Mouse (Mus musculus) MEL (cell line): ENCODE measurements around the gene Lipt2. TPM values are rescaled to one million over a fixed set of nuclear protein-coding genes. Genes with fewer than 3 reads are reported as not detected.

Experiments used
- DNase-seq: peaks from one replicate; pipeline ENCODE4 v3.0.0; 2011; ENCODE audit warnings: low read depth, low spot score
- H3K27ac ChIP-seq: 2 replicates; pipeline ENCODE4 v1.5.1; 2012; ENCODE audit warnings: low read depth, mild to moderate bottlenecking, control low read depth, low read length, moderate library complexity; ENCODE audit not compliant: control insufficient read depth
- H3K27me3 ChIP-seq, 2 experiments: fragments of 150-350 bp in 1 of 2; sonication (generic) in 1 of 2; 2 replicates each; pipeline ENCODE4 v1.6.1; 2012; ENCODE audit warnings: low read length in 2 of 2, mild to moderate bottlenecking in 2 of 2, improper control_type of control experiment in 1 of 2, moderate library complexity in 1 of 2; ENCODE audit not compliant: insufficient read depth in 2 of 2, control insufficient read depth in 1 of 2
- H3K36me3 ChIP-seq, 2 experiments: 2 replicates each; pipeline ENCODE4 v1.6.1; 2012 to 2014; ENCODE audit warnings: low read length in 2 of 2, improper control_type of control experiment in 1 of 2, inconsistent platforms in 1 of 2, mild to moderate bottlenecking in 1 of 2; ENCODE audit not compliant: insufficient read depth in 2 of 2, control insufficient read depth in 1 of 2
- H3K4me1 ChIP-seq, 2 experiments: fragments of 150-350 bp in 1 of 2; sonication (generic) in 1 of 2; 2 replicates each; pipeline ENCODE4 v1.6.1; 2012; ENCODE audit warnings: low read length in 2 of 2, improper control_type of control experiment in 1 of 2, mild to moderate bottlenecking in 1 of 2; ENCODE audit not compliant: insufficient read depth in 2 of 2, control insufficient read depth in 1 of 2
- H3K4me3 ChIP-seq, 2 experiments: fragments of 150-350 bp in 1 of 2; sonication (generic) in 1 of 2; 2 replicates each; pipeline ENCODE4 v1.5.1; 2012; ENCODE audit warnings: low read depth in 2 of 2, low read length in 2 of 2, mild to moderate bottlenecking in 2 of 2, moderate library complexity in 2 of 2, control low read depth in 1 of 2, improper control_type of control experiment in 1 of 2; ENCODE audit not compliant: control insufficient read depth in 1 of 2, insufficient read depth in 1 of 2
- H3K79me2 ChIP-seq: 2 replicates; pipeline ENCODE4 v1.6.1; 2012; ENCODE audit warnings: mild to moderate bottlenecking, low read length, moderate library complexity; ENCODE audit not compliant: control insufficient read depth, poor library complexity, insufficient read depth
- H3K9ac ChIP-seq: 2 replicates; pipeline ENCODE4 v1.6.1; 2012; ENCODE audit warnings: low read depth, mild to moderate bottlenecking, control low read depth, low read length, moderate library complexity; ENCODE audit not compliant: control insufficient read depth, poor library complexity, severe bottlenecking
- H3K9me3 ChIP-seq: fragments of 150-350 bp; sonication (generic); replicated peaks from 2 replicates; pipeline ENCODE4 v1.6.1; 2012; ENCODE audit warnings: mild to moderate bottlenecking, low read length, improper control_type of control experiment, moderate library complexity; ENCODE audit not compliant: insufficient read depth
- CHD1 ChIP-seq: IDR thresholded peaks from 2 replicates; pipeline ENCODE4 v1.6.1; 2012; ENCODE audit warnings: low read depth, mild to moderate bottlenecking, inconsistent platforms, low read length, improper control_type of control experiment
- CTCF ChIP-seq, 3 experiments: IDR thresholded peaks in 2 of 3; conservative IDR thresholded peaks in 1 of 3; 2 replicates each; pipeline ENCODE4 v1.5.1; 2011 to 2012; ENCODE audit warnings: low read length in 3 of 3, low read depth in 2 of 3, mild to moderate bottlenecking in 2 of 3, improper control_type of control experiment in 1 of 3, inconsistent platforms in 1 of 3, mixed read lengths in 1 of 3, moderate library complexity in 1 of 3; ENCODE audit not compliant: control insufficient read depth in 1 of 3, insufficient read depth in 1 of 3, poor library complexity in 1 of 3, severe bottlenecking in 1 of 3
- ELF1 ChIP-seq: IDR thresholded peaks from 2 replicates; pipeline ENCODE4 v1.6.1; 2014; ENCODE audit warnings: low read depth, mild to moderate bottlenecking, inconsistent platforms, low read length, improper control_type of control experiment, moderate library complexity
- EP300 ChIP-seq, 2 experiments: IDR thresholded peaks; 2 replicates each; pipeline ENCODE4 v1.6.1; 2011; ENCODE audit warnings: improper control_type of control experiment in 2 of 2, low read length in 2 of 2, low read depth in 1 of 2, mild to moderate bottlenecking in 1 of 2
- JUND ChIP-seq: IDR thresholded peaks from 2 replicates; pipeline ENCODE4 v1.6.1; 2011; ENCODE audit warnings: low read depth, mild to moderate bottlenecking, improper control_type of control experiment, low read length
- MAFK ChIP-seq: IDR thresholded peaks from 2 replicates; pipeline ENCODE4 v1.6.1; 2011; ENCODE audit warnings: low read depth, mild to moderate bottlenecking, low read length, improper control_type of control experiment, borderline replicate concordance
- MEF2A ChIP-seq: IDR thresholded peaks from 2 replicates; pipeline ENCODE4 v1.6.1; 2014; ENCODE audit warnings: low read depth, mild to moderate bottlenecking, inconsistent platforms, low read length, improper control_type of control experiment; ENCODE audit not compliant: poor library complexity, insufficient replicate concordance, severe bottlenecking; ENCODE audit errors: extremely low read depth
- MXI1 ChIP-seq: IDR thresholded peaks from 2 replicates; pipeline ENCODE4 v1.6.1; 2011; ENCODE audit warnings: mild to moderate bottlenecking, low read depth, low read length, improper control_type of control experiment
- MYB ChIP-seq: IDR thresholded peaks from 2 replicates; pipeline ENCODE4 v1.6.1; 2011; ENCODE audit warnings: mild to moderate bottlenecking, low read depth, low read length, improper control_type of control experiment
- NRF1 ChIP-seq: IDR thresholded peaks from 2 replicates; pipeline ENCODE4 v1.6.1; 2014; ENCODE audit warnings: low read depth, mild to moderate bottlenecking, inconsistent platforms, low read length, improper control_type of control experiment, moderate library complexity; ENCODE audit not compliant: poor library complexity, insufficient read depth, severe bottlenecking
- POLR2A ChIP-seq, 2 experiments: IDR thresholded peaks; 2 replicates each; pipeline ENCODE4 v1.6.1; 2011 to 2012; ENCODE audit warnings: low read length in 2 of 2, mild to moderate bottlenecking in 2 of 2, control low read depth in 1 of 2, improper control_type of control experiment in 1 of 2, low read depth in 1 of 2, moderate library complexity in 1 of 2; ENCODE audit not compliant: control insufficient read depth in 1 of 2, insufficient read depth in 1 of 2, poor library complexity in 1 of 2
- POLR2AphosphoS2 ChIP-seq: IDR thresholded peaks from 2 replicates; pipeline ENCODE4 v1.6.1; 2011; ENCODE audit warnings: low read length, improper control_type of control experiment
- POLR2AphosphoS5 ChIP-seq: IDR thresholded peaks from 2 replicates; pipeline ENCODE4 v1.6.1; 2012; ENCODE audit warnings: low read depth, borderline replicate concordance, mild to moderate bottlenecking, inconsistent platforms, low read length, moderate library complexity, mixed read lengths
- RCOR1 ChIP-seq: IDR thresholded peaks from 2 replicates; pipeline ENCODE4 v1.6.1; 2012; ENCODE audit warnings: low read depth, mild to moderate bottlenecking, inconsistent platforms, low read length, improper control_type of control experiment
- TBP ChIP-seq: IDR thresholded peaks from 2 replicates; pipeline ENCODE4 v1.8.0; 2011; ENCODE audit warnings: low read depth, low read length, improper control_type of control experiment
- ZKSCAN1 ChIP-seq: IDR thresholded peaks from 2 replicates; pipeline ENCODE4 v1.6.1; 2012; ENCODE audit warnings: low read depth, mild to moderate bottlenecking, inconsistent platforms, low read length, improper control_type of control experiment, moderate library complexity
- polyA plus RNA-seq, 2 experiments: library from polyadenylated mRNA; stranded (reverse) in 1 of 2; unstranded in 1 of 2; fragments of >175 nt in 1 of 2; fragments of >200 nt in 1 of 2; gene quantifications; 2 replicates each; pipeline versions ENCODE4 v1.2.1 to v1.2.4; 2012; ENCODE audit warnings: low replicate concordance in 2 of 2, low read depth in 1 of 2; ENCODE audit not compliant: insufficient read length in 2 of 2, insufficient read depth in 1 of 2, missing spikeins in 1 of 2
- total RNA-seq: library from RNA; depleted of rRNA; stranded (reverse); fragments of 300-350 nt; gene quantifications from 2 replicates; pipeline ENCODE4 v1.2.3, GENCODE M21; 2012

The Lipt2 gene
- total and polyA plus RNA-seq, 3 experiments: 8.1 to 10.3 TPM; not detected in 1

DNA sequence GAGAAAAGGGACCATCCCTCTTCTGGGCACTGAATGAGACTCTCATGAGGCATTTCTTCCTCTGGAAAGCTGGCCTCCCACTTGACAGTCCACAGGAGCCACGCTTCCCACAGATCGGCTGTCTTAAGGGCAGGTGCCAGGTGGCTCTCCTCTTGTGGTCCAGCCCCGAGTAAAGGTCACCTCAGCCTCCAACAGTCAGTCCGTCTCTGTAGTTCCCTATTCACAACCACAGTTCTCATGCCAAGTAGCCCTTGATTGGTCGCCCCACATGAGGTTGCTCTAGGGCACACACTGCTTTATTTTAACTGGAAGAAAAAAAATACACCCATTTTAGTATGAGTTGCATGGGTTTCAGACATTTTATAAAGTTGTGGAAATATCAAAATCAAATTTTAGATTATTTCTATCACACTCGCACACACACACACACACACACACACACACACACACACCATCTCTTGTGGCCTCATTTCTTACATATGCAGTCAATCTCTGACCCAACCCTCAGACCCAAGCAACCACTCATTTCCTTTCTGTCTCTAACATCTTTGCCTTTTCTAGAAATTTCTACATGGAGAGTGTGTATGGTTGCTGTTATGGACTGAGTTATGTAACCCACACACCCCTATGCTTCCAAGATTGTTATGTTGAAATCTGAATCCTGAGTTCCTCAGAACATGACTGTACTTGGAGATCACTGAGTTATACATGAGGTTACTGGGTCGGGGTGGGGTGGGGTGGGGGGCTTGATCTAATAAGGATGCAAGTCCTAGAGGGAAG lies 30.6 kb upstream of the Lipt2 start:
- H3K9me3 ChIP-seq: no peaks in the 10 kb centered on the region
- TF ChIP-seq RCOR1 (no peak), POLR2A (IDR thresholded peaks at IDR 0.05; ENCODE audit: control insufficient read depth in 1 of 2, insufficient read depth in 1 of 2, low read depth in 1 of 2, low read length in 2 of 2, poor library complexity in 1 of 2) (no peak), EP300 (IDR thresholded peaks at IDR 0.05; ENCODE audit: low read depth in 1 of 2, low read length in 2 of 2) (no peak), MAFK (no peak), CTCF (IDR thresholded peaks at IDR 0.05 in 2 of 3, conservative IDR thresholded peaks at IDR 0.05 in 1 of 3; ENCODE audit: control insufficient read depth in 1 of 3, insufficient read depth in 1 of 3, low read depth in 2 of 3, low read length in 3 of 3, poor library complexity in 1 of 3, severe bottlenecking in 1 of 3) (no peak), ZKSCAN1 (no peak), MEF2A (no peak), JUND (no peak)
- no peak overlapping the region for H3K27ac ChIP-seq
- 0 out of 4 replicates have a peak, but pooled peaks cover 0 to 10% of the 10 kb centered on the region in 2 experiments for H3K4me1 ChIP-seq
- DNase-seq: no peak
- no peak overlapping the region for H3K4me3 ChIP-seq
- H3K79me2 ChIP-seq: no peaks in the 10 kb centered on the region
- peaks cover 0 to 4% of the 10 kb centered on the region in 2 experiments; a peak in 1 of 4 replicates for H3K36me3 ChIP-seq
- H3K27me3 ChIP-seq: peaks cover 0 to 3% of the 10 kb centered on the region in 2 experiments; a peak in 2 of 4 replicates
- no peak overlapping the region for H3K9ac ChIP-seq

DNA sequence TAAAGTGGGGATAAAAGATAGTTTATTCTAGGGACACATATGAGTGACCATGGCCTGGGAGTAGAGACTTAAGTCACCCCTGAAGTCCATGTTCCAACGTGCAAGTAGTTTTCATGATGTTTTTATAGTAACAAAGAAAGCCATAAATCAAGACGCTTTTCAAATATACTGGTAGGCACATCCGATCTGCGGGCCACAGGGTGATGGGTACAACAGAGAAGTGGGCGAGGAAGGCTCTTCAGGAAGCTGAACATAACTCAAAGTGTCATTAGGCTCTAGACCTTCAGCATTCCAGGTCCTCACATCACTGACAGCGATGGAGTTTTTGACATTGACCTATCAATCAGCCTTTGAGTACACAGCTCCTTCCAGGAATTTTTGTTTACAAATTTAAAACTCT lies 28.5 kb upstream of the Lipt2 start:
- Histone ChIP-seq H3K27ac (no peak overlapping the region), H3K4me1 (no peaks in the 10 kb centered on the region), H3K9me3 (no peaks in the 10 kb centered on the region)
- no peak for DNase-seq
- TF ChIP-seq MYB (no peak), NRF1 (no peak), MEF2A (no peak), ELF1 (no peak)
- TF ChIP-seq, all 39 proteins: peak for 0
- no peaks in the 10 kb centered on the region for H3K79me2 ChIP-seq
- no peaks in the 10 kb centered on the region for H3K36me3 ChIP-seq
- H3K4me3 ChIP-seq: no peak overlapping the region
- H3K27me3 ChIP-seq: peaks cover 0 to 3% of the 10 kb centered on the region in 2 experiments; a peak in 2 of 4 replicates
- H3K9ac ChIP-seq: no peak overlapping the region

DNA sequence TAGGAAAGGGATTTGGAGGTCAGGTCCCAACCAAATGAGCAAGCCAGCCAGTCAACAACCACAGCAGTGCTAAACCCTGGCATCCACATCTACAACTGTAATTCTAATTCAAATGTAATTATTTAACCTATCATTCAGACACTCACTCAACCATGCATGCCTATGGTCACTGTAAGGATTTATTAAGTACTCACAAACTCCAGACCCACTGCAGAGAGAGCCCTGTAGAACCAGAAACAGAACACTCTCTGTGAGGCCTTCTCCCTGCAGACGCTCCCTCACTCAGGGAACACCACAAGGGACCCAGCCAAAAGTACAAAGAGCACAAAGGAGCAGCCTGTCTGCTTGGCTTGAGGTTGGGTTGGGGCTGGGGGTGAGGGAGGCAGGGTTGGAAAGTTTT lies 26.7 kb upstream of the Lipt2 start:
- H3K9ac ChIP-seq: no peak overlapping the region
- TF ChIP-seq POLR2AphosphoS5 (no peak), MAFK (no peak), MYB (no peak), POLR2AphosphoS2 (no peak), TBP (no peak), MXI1 (no peak), CHD1 (no peak)
- H3K36me3 ChIP-seq: no peaks in the 10 kb centered on the region
- DNase-seq: no peak
- H3K4me3 ChIP-seq: no peak overlapping the region
- no peaks in the 10 kb centered on the region for H3K79me2 ChIP-seq
- H3K27me3 ChIP-seq: peaks cover 4 to 6% of the 10 kb centered on the region in 2 experiments
- H3K9me3 ChIP-seq: no peaks in the 10 kb centered on the region
- H3K27ac ChIP-seq: no peak overlapping the region
- H3K4me1 ChIP-seq: no peaks in the 10 kb centered on the region
